Mouse (Mus musculus): Measurements from ENCODE around the gene Ccdc34. TPM values are rescaled to one million over a fixed set of nuclear protein-coding genes. Genes with fewer than 3 reads are reported as not detected.
"Not testable (repeated sequence)": the region's sequence is repeated elsewhere in the genome, so short reads cannot be mapped to it uniquely, and the experiment has no call there.

Ccdc34 gene
- polyA plus RNA-seq, 1 experiment from 2014 or later, result 53.8 TPM

- Histone ChIP-seq H3K4me2 (replicated peaks; ENCODE audit: low read depth, low read length) (no peak overlapping the region), H3K9ac (replicated peaks; ENCODE audit: low read depth, low read length) (no peak overlapping the region), H3K9me3 (ENCODE audit: control insufficient read depth, low read depth, low read length) (no peaks in the 10 kb centered on the region), H3K27me3 (ENCODE audit: control insufficient read depth, insufficient read depth, low read length) (no peaks in the 10 kb centered on the region), H3K36me3 (ENCODE audit: control insufficient read depth, insufficient read depth, low read length) (no peaks in the 10 kb centered on the region), H3K27ac (ENCODE audit: low read length) (no peak overlapping the region), H3K4me3 (ENCODE audit: low read depth, low read length) (no peak overlapping the region), H3K4me1 (ENCODE audit: control insufficient read depth, insufficient read depth, low read length) (no peaks in the 10 kb centered on the region)
- no peak for ATAC-seq (ENCODE audit: insufficient number of reproducible peaks, insufficient read depth, low FRiP score, low read depth)
- WGBS, result 83% methylated on average over 3 of the region's 3 CpGs
Observed at GRCm38 (mm10) chr2:110133356-110134115, 115.9 kb downstream of the Ccdc34 start.

GRCm38 (mm10) chr2:110134765-110135594 lies 117.4 kb downstream of the Ccdc34 start:
- no peak overlapping the region for H3K9ac ChIP-seq (replicated peaks; ENCODE audit: low read depth, low read length)
- no peak overlapping the region for H3K4me3 ChIP-seq (ENCODE audit: low read depth, low read length)
- no peaks in the 10 kb centered on the region for H3K36me3 ChIP-seq (ENCODE audit: control insufficient read depth, insufficient read depth, low read length)
- no peak overlapping the region for H3K4me2 ChIP-seq (replicated peaks; ENCODE audit: low read depth, low read length)
- ATAC-seq (ENCODE audit: insufficient number of reproducible peaks, insufficient read depth, low FRiP score, low read depth), result no peak
- H3K4me1 ChIP-seq (ENCODE audit: control insufficient read depth, insufficient read depth, low read length), result no peaks in the 10 kb centered on the region
- 61% methylated on average over 2 of the region's 2 CpGs for WGBS
- no peaks in the 10 kb centered on the region for H3K27me3 ChIP-seq (ENCODE audit: control insufficient read depth, insufficient read depth, low read length)
- H3K9me3 ChIP-seq (ENCODE audit: control insufficient read depth, low read depth, low read length), result no peaks in the 10 kb centered on the region
- no peak overlapping the region for H3K27ac ChIP-seq (ENCODE audit: low read length)

DNA sequence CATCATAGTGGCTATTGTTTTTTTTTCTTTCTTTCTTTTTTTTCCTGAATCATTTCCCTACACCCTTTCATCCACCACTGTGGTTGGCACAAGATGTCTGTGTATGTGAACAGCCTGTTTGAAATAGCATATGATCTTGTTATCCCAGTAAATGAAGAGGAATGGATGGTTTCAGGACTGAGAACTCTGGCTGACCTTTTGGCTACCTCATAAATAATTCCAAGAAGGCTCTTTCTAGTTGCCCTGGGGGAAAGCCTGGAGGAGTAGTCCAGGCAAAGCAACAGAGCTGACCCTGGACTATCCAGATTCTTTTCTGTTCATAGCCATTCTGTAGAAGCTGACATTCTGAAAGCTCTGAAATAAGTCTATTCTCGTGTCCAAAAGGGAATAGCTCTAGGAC lies 119.7 kb downstream of the Ccdc34 start:
- Histone ChIP-seq H3K4me1 (ENCODE audit: control insufficient read depth, insufficient read depth, low read length) (no peaks in the 10 kb centered on the region), H3K36me3 (ENCODE audit: control insufficient read depth, insufficient read depth, low read length) (no peaks in the 10 kb centered on the region), H3K9me3 (ENCODE audit: control insufficient read depth, low read depth, low read length) (no peaks in the 10 kb centered on the region), H3K4me3 (ENCODE audit: low read depth, low read length) (no peak overlapping the region), H3K27ac (ENCODE audit: low read length) (no peak overlapping the region), H3K4me2 (replicated peaks; ENCODE audit: low read depth, low read length) (no peak overlapping the region), H3K9ac (replicated peaks; ENCODE audit: low read depth, low read length) (no peak overlapping the region), H3K27me3 (ENCODE audit: control insufficient read depth, insufficient read depth, low read length) (no peaks in the 10 kb centered on the region)
- no peak for ATAC-seq (ENCODE audit: insufficient number of reproducible peaks, insufficient read depth, low FRiP score, low read depth)
- 59% methylated on average over 1 of the region's 1 CpGs for WGBS

DNA sequence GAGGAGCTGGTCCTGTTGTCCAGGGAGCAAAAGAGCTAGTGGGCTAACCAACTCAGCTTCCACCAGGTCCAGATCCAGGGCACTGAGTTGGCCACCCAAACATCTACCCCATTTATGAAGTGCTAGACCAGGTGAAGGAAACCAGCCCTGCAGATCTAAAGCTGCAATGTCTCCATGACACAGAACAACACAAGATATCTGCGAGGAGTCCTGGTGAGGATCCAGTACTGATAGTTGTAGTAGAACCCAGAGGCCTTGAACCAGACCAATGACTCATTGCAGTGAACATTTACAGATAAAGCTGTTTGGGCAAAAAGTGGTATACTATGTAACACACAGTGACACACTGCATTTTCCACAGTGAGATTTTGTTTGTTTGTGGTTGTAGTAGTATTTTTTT lies 120.5 kb downstream of the Ccdc34 start:
- Histone ChIP-seq H3K4me2 (replicated peaks; ENCODE audit: low read depth, low read length) (no peak overlapping the region), H3K4me1 (ENCODE audit: control insufficient read depth, insufficient read depth, low read length) (no peaks in the 10 kb centered on the region), H3K9ac (replicated peaks; ENCODE audit: low read depth, low read length) (no peak overlapping the region), H3K4me3 (ENCODE audit: low read depth, low read length) (no peak overlapping the region), H3K27ac (ENCODE audit: low read length) (no peak overlapping the region), H3K36me3 (ENCODE audit: control insufficient read depth, insufficient read depth, low read length) (no peaks in the 10 kb centered on the region), H3K9me3 (ENCODE audit: control insufficient read depth, low read depth, low read length) (no peaks in the 10 kb centered on the region), H3K27me3 (ENCODE audit: control insufficient read depth, insufficient read depth, low read length) (no peaks in the 10 kb centered on the region)
- ATAC-seq (ENCODE audit: insufficient number of reproducible peaks, insufficient read depth, low FRiP score, low read depth), result no peak
- 84% methylated on average over 1 of the region's 1 CpGs for WGBS

- not testable (repeated sequence) for H3K4me1 ChIP-seq (ENCODE audit: control insufficient read depth, insufficient read depth, low read length); H3K4me3 ChIP-seq (ENCODE audit: low read depth, low read length); H3K9ac ChIP-seq (replicated peaks; ENCODE audit: low read depth, low read length); H3K4me2 ChIP-seq (replicated peaks; ENCODE audit: low read depth, low read length); ATAC-seq (ENCODE audit: insufficient number of reproducible peaks, insufficient read depth, low FRiP score, low read depth); H3K9me3 ChIP-seq (ENCODE audit: control insufficient read depth, low read depth, low read length); H3K27ac ChIP-seq (ENCODE audit: low read length); H3K27me3 ChIP-seq (ENCODE audit: control insufficient read depth, insufficient read depth, low read length); H3K36me3 ChIP-seq (ENCODE audit: control insufficient read depth, insufficient read depth, low read length)
Observed at GRCm38 (mm10) chr2:110147980-110148379, 130.4 kb downstream of the Ccdc34 start.

- Histone ChIP-seq H3K4me3 (ENCODE audit: low read depth, low read length) (no peak overlapping the region), H3K4me2 (replicated peaks; ENCODE audit: low read depth, low read length) (no peak overlapping the region), H3K36me3 (ENCODE audit: control insufficient read depth, insufficient read depth, low read length) (no peaks in the 10 kb centered on the region), H3K9ac (replicated peaks; ENCODE audit: low read depth, low read length) (no peak overlapping the region), H3K27ac (ENCODE audit: low read length) (no peak overlapping the region), H3K27me3 (ENCODE audit: control insufficient read depth, insufficient read depth, low read length) (no peaks in the 10 kb centered on the region), H3K4me1 (ENCODE audit: control insufficient read depth, insufficient read depth, low read length) (no peaks in the 10 kb centered on the region), H3K9me3 (ENCODE audit: control insufficient read depth, low read depth, low read length) (no peaks in the 10 kb centered on the region)
- no peak for ATAC-seq (ENCODE audit: insufficient number of reproducible peaks, insufficient read depth, low FRiP score, low read depth)
Observed at GRCm38 (mm10) chr2:110149246-110149645, 131.6 kb downstream of the Ccdc34 start.

DNA sequence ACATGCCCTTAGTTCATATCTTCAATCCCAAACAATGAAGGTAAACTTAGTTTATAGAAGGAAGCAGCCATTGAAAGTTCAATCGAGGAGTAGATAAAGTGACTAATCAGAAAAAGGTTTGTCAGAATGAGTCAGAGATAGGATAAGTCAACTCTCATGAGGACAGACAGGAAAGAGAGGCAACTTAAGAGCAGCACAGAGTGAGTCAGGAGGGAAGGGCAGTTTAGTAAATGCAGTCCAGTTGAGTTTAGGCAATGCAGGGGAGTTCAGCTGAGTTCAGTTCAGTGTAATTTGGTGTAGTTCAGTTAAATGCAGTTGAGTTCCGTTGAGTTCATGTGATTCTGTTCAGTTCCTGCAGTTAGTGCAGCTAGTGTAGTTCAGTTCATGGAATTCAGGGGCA lies 138.7 kb downstream of the Ccdc34 start:
- 67% methylated on average over 2 of the region's 2 CpGs for whole genome bisulfite sequencing
- 0 out of 2 replicates have a peak, but pooled peaks have one; percentile 49 for ATAC-seq (ENCODE audit: insufficient number of reproducible peaks, insufficient read depth, low FRiP score, low read depth)

GRCm38 (mm10) chr2:110165003-110165402 lies 147.4 kb downstream of the Ccdc34 start:
- 81% methylated on average over 4 of the region's 4 CpGs for WGBS
- H3K4me3 ChIP-seq (ENCODE audit: low read depth, low read length), result no peak overlapping the region
- ATAC-seq (ENCODE audit: insufficient number of reproducible peaks, insufficient read depth, low FRiP score, low read depth), result no peak

More for the DNA sequence above, 138.7 kb downstream of the Ccdc34 start:
- H3K9ac ChIP-seq (replicated peaks; ENCODE audit: low read depth, low read length), result no peak overlapping the region
- no peaks in the 10 kb centered on the region for H3K4me1 ChIP-seq (ENCODE audit: control insufficient read depth, insufficient read depth, low read length)
- H3K4me3 ChIP-seq (ENCODE audit: low read depth, low read length), result no peak overlapping the region
- H3K9me3 ChIP-seq (ENCODE audit: control insufficient read depth, low read depth, low read length), result peaks cover 5% of the 10 kb centered on the region; the same call in 1 of the 2 replicates
- no peaks in the 10 kb centered on the region for H3K36me3 ChIP-seq (ENCODE audit: control insufficient read depth, insufficient read depth, low read length)
- H3K27me3 ChIP-seq (ENCODE audit: control insufficient read depth, insufficient read depth, low read length), result no peaks in the 10 kb centered on the region
- no peak overlapping the region for H3K4me2 ChIP-seq (replicated peaks; ENCODE audit: low read depth, low read length)
- no peak overlapping the region for H3K27ac ChIP-seq (ENCODE audit: low read length)

More at GRCm38 (mm10) chr2:110165003-110165402, 147.4 kb downstream of the Ccdc34 start:
- Histone ChIP-seq H3K9me3 (ENCODE audit: control insufficient read depth, low read depth, low read length) (no peaks in the 10 kb centered on the region), H3K4me2 (replicated peaks; ENCODE audit: low read depth, low read length) (no peak overlapping the region), H3K27me3 (ENCODE audit: control insufficient read depth, insufficient read depth, low read length) (no peaks in the 10 kb centered on the region), H3K9ac (replicated peaks; ENCODE audit: low read depth, low read length) (no peak overlapping the region), H3K4me1 (ENCODE audit: control insufficient read depth, insufficient read depth, low read length) (no peaks in the 10 kb centered on the region), H3K36me3 (ENCODE audit: control insufficient read depth, insufficient read depth, low read length) (no peaks in the 10 kb centered on the region), H3K27ac (ENCODE audit: low read length) (no peak overlapping the region)
